Mouse (Mus musculus) brain, embryonic 14.5 days (tissue): ENCODE data around the gene Htr3a.

Experiments used
- CTCF ChIP-seq: fragments of 200-500 bp; IDR thresholded peaks from 2 replicates; pipeline ENCODE4 v1.5.1; 2012; ENCODE audit warnings: inconsistent platforms, mild to moderate bottlenecking, moderate library complexity, borderline replicate concordance; ENCODE audit not compliant: insufficient read depth, insufficient read length; ENCODE audit errors: extremely low read depth
- POLR2A ChIP-seq: fragments of 200-500 bp; IDR thresholded peaks from 2 replicates; pipeline ENCODE4 v1.6.1; 2012; ENCODE audit warnings: mild to moderate bottlenecking, inconsistent platforms, borderline replicate concordance; ENCODE audit not compliant: poor library complexity, insufficient read depth, insufficient read length, severe bottlenecking; ENCODE audit errors: extremely low read depth

GRCm38 (mm10) chr9:48894755-48895154 is 16.1 kb downstream of the Htr3a start:
- TF ChIP-seq POLR2A: no peak
- TF ChIP-seq CTCF: no peak
